Mouse (Mus musculus): ENCODE data around the gene Bcas3.

Bcas3 gene

DNA sequence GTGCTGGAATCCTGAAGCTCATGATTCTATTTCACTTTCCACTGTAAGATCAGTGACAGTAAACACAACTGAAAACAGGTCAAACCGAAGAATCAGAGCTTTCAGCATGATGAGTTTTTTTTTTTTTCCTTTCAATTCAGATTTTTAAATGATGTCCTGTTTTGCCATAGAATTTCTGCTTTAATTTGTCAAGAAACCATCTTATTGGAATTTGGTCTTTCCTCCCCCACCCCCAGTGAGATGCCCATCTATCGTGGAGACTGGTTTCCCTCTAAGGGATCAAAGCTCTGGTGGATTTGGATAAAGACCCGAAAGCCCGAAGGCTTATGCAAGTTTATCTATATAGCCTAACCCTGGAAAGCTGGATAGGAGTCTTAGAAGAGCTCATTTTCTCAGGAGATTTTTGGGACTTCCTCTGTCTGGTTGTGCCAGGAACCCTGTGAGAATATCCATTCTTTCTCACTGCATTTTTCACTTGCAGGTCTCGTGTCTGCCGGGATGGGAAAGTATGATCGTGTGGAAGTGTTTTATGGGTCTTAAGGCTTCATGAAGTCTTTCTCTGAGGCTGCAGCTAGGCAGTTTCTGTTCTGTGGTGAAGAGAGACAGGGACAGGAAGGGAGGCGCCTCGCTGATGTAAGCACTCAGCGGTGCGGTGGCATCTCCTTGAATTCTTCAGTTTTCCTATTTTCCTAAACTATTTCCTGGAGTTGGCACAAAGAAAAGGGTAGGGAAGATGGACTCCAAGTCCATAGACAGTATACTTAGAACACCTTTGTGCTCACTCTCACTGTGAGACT is 173.2 kb downstream of the Bcas3 start:
- DNase-seq (ENCODE audit: low read depth in 1 of 2, low spot score in 2 of 2) = no peak

DNA sequence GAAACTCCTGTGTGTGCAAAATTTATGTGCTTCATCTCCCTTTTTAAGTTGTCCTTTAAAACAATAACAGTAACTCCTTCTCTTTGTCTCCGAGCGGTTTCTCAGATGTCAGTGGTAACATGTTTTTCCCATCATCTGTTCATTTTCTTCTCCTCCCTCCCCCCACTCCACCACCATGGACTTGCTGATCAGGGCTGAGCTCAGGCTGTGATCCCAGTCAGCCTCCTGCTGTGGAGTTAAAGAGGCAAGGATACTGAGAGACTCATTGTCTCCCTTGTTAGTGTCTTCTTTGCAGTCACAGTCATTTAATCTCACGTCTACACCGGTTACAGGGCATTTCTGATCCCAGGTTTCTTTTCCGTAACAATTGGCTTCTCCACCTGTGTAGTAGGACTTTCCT is 174.3 kb downstream of the Bcas3 start:
- no peak for DNase-seq (ENCODE audit: low read depth in 1 of 2, low spot score in 2 of 2)

DNA sequence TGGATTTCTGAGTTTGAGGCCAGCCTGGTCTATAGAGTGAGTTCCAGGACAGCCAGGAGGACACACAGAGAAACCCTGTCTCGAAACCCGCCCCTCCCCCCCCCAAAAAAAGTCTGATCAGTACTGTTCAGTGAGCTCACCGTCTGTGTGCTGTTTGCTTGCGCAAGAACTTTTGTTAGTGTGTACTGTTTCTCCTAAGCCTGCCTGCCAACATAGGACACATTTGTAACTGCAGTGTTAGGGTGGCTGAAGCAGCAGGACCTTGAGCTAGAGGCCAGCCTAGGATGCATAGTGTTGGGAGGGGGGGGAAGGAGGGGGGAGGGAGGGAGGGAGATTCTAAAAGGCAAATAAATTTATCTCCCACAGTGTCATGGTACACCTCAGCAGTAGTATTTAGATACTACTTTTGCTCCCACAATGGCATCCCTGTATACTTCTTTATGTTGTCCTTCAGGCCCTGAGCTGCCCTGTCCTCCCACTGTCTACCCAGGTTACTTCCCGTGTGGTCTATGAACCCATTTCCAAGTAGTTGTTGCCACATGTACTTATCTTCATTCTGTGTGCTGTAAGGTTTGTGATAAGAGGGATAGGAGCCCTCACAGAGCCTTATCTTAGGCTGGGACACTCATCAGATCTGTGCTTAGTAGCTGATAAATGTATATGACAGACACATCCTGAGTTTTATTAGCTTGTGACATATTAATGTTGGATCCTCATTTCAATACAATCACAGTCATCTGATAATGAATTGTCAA is 176.7 kb downstream of the Bcas3 start:
- DNase-seq (ENCODE audit: low read depth in 1 of 2, low spot score in 2 of 2) = no peak

DNA sequence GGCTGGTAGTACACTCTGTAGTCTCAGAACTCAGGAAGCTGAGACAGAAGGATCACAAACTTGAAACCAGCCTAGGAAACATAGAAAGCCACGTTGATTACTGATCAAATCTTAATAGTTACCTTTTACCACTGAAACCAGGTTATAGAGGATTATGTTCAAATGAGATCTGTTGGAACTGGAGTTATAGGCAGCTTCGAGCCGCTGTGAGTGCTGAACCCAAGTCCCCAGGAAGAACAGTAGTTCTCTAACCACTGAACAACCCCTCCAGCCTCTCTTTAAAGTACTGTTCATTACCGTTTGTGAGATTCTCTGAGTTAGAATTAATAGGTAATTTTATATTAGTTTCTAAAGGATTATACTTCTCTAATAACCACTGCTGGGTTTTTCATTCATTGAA is 188.0 kb downstream of the Bcas3 start:
- DNase-seq (ENCODE audit: low read depth in 1 of 2, low spot score in 2 of 2) = no peak

DNA sequence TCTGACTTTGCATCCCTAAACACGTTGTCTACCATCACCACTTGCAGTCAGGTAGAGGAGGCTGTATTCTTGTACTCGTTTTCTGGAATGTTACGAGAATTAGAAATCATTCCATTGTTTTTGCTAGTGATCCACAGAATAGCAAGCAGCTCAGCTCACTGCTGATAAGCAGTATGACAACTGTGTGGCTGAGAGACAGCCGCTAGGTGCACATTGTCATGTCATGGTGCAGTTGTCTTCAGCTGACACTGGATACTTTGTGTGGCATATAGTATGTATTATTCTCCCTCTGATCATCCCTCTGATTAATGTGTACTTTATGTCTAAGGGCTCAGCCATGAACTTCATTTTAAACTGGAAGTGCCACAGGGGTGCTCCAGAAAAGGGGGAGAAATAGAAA is 190.3 kb downstream of the Bcas3 start:
- no peak for DNase-seq (ENCODE audit: low read depth in 1 of 2, low spot score in 2 of 2)

DNA sequence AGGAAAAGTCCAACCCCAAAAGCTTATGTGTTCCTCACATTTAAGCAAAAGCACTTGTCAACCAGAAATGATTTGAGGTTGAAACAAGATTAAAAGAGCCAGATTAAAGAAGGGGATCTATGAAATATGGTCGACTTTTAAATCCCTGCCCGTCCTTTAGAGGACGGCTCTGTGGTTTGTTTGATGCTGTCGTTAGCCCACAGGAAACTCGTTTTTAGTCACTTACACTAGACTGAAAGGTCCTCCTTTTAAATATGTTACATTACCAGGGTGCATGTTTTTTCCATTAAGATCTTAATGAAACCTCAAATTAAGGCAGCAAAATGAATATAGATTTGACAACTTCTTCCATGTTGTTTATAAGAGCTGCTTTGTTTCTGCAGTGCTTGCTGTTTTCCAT is 192.6 kb downstream of the Bcas3 start:
- no peak for DNase-seq (ENCODE audit: low read depth in 1 of 2, low spot score in 2 of 2)

DNA sequence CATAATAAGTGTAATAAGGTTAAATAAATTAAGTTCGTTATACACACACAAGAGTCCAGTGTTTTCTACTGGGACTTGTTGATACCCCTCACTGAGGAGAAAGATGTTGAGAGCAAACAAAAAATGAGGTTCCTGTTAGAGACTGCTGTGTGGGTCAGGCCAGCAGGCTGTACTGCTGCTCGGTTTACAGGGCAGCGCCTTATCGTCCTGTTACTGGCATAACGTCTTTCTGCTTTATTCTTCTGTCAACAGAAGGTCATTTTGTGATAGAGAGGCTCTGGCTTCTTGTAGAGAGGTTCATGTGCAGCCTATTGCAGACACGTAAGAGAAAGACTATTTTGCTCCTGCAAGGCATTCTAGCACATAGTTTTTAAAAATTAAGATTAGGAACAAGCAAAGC is 195.0 kb downstream of the Bcas3 start:
- DNase-seq (ENCODE audit: low read depth in 1 of 2, low spot score in 2 of 2) = no peak

DNA sequence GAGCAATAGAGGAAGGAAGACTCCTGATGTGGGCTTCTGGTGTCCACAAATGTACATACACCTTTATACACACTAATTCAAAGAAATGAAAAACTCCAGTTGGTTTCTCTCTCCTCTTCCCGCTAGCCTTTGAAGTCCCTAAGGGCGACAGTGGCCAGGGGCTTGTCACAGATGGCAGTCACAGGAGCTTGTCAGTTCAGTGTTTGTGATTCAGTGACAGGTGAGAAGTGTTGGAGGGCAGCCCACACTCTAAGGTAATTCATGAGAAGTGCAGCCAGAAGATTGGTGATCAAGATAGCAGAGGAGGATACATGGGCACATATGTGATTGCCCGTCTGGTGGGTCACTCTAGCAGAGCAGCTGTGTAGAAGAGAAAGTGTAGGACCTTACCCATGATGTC is 196.7 kb downstream of the Bcas3 start:
- no peak for DNase-seq (ENCODE audit: low read depth in 1 of 2, low spot score in 2 of 2)

DNA sequence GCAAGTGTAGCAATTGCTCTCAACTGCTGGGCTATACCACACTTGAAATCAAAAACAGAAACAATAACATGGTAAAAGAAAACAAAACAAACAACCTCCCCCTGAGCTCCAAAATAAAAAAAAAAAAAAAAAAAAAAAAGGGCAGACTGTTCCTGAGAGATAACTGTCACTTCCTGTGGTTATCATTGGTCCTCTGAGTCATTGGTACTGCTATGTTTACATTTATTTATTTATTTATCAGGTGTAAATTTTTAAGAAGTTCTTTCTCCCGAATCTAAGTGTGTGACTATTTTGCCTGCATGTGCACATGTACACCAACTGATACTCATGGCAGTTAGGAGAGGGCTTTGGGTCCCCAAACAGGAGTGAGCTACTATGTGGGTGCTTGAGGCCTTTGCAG is 202.1 kb downstream of the Bcas3 start:
- no peak for DNase-seq (ENCODE audit: low read depth in 1 of 2, low spot score in 2 of 2)

DNA sequence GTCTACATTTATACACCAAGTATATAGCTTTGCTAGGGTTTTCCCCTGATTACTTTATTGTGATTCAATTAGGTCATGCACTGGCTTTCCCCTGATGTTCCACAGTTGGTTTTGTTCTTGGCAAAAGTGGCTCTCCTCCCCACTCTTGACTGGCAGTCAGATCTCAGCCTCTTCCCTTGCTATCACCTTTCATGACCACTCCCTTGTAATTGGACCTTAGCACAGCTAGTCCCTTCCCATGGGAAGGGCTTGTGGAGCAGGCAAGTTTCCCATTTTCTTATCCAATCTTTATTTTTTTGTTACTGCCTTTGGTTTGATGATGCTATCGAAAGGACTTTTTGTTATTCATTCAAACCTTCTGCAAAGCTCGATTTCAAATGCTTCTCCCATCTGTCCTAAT is 202.8 kb downstream of the Bcas3 start:
- no peak for DNase-seq (ENCODE audit: low read depth in 1 of 2, low spot score in 2 of 2)

DNA sequence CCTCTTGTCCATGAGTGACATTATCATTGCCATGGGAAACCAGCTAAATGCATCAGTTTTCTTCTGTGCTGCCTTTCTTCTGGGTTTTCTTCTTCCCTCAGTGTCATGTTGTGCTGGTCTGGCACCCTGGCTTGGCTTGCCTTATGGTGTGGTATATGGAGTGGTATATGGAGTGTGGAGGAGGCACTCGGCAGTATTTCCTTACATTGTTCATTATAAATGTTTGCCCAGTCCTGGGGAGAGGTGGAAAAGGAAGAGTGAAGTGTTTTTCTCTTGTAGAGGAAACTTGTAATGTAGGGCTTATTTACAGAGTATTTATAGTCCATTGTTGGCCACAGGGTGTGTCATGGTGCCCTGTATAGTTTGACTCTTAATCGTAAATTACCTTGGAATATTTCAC is 212.1 kb downstream of the Bcas3 start:
- no peak for DNase-seq (ENCODE audit: low read depth in 1 of 2, low spot score in 2 of 2)

DNA sequence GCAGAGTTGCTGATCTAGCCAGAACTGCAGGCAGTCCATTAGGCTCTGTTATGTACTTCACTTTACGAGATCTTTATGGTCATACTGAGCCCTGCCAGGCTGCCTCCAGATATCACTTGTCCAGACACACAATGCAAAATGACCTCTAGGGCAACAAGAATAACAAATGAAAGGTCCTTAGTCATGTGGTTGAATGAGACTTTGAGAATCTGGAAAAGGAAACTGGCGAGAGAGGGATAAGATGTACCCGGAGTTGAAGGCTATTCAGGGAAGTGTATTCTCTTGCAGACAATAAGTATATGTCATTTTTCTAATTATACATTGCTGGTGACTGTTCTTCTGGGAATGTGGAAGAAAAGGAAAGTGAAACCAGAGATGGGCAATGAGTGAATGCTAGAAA is 218.1 kb downstream of the Bcas3 start:
- no peak for DNase-seq (ENCODE audit: low read depth in 1 of 2, low spot score in 2 of 2)

DNA sequence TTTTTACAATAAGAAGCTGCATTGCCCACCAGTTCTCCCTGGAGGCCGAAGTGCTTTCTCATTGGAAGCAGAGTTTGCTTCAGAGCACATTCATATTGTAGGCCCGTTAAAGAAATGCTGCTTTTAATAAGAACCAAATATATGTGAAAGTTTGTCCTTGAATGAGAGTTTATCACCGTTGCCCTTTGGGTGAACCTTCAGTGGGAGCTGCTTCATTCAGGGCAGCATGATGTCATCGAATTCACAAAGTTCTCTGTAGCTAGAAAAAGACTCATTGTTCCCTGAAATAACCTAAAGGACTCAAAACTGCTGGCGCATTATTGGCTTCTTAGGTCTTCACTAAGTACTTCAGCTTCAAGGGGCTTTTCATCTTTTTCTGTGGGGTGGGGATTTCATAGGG is 219.0 kb downstream of the Bcas3 start:
- no peak for DNase-seq (ENCODE audit: low read depth in 1 of 2, low spot score in 2 of 2)

DNA sequence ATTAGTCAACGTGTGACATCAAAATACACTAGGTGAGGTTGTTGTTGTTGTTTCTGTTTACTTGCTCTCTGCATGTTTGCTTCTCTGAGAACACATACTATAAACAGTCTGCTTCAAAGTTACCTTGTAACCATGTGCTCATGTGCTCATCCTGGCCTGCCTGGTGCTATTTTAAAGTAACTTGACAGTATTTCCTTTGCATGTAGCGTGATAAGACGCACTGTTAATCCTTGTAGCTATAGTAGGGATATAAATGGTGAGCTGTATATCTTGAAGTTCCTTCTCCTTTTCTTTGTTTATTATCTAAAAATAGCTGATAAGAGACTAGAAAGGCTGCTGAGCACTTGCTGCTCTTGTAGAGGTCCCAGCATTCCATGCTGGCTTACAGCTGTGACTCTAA is 219.6 kb downstream of the Bcas3 start:
- DNase-seq (ENCODE audit: low read depth in 1 of 2, low spot score in 2 of 2) = no peak

DNA sequence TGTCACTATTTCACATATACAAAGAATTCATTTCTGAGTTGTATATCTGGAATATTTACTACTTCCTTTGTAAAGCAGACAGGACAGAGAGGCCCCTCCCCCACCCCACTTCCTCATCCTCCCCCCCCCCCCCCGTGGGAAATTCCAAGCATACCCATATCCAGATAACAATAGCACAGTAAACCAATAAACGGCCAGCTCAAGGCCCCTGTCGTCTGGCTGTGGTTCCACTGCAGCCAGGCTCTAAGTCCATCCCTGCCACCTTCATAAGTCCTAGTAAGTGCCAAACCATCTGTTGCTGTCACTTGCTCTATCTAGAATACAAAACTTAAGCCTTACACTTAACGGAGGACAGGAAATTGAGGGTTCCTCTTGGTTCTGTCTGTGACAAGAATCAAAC is 221.5 kb downstream of the Bcas3 start:
- no peak for DNase-seq (ENCODE audit: low read depth in 1 of 2, low spot score in 2 of 2)

DNA sequence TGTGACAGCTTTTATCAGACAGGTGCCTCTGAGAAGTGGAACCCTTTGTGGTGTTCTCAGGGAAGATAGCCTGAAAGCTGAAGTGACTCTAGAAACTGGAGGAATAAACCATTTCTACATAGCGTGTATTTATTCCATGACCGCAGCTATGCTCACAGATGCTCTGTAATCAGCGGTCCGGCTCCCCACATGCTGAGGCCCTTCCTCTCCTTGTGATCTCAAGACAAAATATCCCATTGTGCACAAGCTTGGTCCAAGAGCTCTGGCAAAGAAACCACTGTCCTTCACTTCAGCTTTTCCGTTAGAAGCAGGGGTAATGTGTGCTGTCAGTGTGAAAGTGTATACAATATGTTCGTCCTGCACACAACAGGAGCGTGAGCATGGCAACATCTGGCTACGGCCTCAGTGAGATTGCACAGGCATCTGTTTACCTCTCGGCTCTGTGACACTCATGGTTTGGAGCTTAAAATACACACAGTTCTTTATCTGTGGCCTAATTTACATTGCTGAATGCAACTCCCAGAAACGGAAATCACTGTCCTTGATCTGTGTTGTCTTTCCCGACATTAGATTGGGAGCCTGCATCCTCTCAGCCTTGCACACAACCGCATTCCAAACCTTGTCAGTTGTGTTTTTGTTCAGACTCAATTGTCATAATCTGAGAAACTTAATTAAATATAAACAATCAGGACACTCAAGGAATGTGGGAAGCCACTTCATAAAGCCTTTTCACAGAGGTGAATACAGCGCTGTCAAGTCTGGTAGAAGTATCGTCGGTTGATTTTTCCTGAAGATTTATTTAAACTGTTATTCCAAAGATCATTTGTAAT is 225.1 kb downstream of the Bcas3 start:
- DNase-seq (ENCODE audit: low read depth in 1 of 2, low spot score in 2 of 2) = no peak

DNA sequence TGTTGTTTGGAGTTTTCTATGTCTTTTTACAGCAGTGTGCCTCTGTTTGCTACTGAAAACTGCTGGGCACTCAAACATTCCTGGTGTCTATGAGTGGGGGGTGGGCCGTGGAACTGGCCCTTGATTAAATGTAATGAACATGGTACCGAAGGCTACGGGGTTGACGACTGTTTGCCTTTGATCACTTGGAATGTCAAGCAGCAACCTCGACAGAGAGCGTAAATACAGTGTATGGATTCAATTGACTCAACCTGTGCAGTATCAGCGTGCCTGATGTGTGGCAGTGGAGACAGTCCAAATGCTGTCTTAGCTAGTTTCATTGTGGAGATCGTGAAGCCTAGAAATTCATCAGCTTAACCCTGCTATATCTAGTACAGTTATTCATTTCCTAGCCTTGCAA is 231.1 kb downstream of the Bcas3 start:
- DNase-seq (ENCODE audit: low read depth in 1 of 2, low spot score in 2 of 2) = no peak

DNA sequence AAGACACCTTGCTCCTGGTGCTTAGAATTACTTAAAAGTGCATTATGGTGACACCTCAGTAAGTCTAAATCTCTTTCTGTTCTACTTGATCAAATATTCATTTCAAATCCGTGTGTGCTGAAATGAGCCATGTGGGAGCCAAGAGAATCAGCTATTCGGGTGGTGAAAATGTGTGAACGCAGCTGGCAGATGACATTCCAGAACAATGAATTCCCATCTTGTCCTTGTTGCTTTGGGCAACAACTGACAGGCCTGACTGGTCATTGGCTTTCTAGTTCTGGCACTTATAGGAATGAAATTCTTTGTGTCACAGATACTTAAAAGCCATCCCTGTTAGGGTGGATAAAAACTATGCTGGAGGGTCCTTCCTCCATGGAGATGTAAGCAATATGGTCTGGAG is 240.7 kb downstream of the Bcas3 start:
- DNase-seq (ENCODE audit: low read depth in 1 of 2, low spot score in 2 of 2) = no peak

DNA sequence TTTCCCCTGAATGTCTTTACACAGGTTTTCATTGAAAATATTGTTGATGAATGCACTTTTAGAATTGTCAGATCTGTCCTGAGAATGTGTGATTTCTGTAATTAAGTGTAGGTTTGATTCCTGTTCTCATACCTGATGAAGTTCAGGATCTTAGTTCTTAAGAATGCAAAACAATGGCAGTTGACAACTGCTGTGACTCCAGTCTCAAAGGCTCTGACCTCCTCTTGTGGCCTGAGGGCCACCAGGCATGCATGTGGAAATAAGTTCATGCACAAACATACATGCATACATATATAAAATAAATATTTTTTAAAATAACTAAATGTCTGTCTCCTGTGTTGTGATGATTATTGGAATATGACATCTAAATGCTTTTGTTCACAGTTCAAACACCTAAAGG is 246.3 kb downstream of the Bcas3 start:
- DNase-seq (ENCODE audit: low read depth in 1 of 2, low spot score in 2 of 2) = no peak

DNA sequence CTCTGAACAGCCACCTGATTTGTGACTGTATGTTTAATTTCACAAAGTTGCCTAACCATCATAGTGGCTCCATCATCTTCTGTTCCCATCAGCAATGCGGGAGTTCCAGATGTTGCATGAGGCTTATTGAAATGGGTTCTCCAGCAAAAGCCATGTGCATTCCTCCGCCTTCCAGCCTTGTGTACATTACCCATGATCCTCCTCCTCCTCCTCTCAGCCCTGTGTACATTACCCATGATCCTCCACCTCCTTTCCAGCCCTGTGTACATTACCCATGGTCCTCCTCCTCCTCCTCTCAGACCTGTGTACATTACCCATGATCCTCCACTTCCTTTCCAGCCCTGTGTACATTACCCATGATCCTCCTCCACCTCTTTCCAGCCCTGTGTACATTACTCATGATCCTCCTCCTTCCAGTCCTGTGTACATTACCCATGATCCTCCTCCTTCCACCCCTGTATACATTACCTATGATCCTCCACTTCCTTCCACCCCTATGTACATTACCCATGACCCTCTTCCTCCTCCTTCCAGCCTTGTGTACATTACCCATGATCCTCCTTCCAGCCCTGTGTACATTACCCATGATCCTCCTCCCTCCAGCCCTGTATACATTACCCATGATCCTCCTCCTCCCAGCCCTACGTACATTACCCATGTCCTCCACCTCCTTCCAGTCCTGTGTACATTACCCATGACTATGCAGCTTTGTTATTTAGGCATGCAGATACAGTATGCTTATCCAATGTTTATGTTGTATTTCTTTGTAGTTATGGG is 250.8 kb downstream of the Bcas3 start:
- DNase-seq (ENCODE audit: low read depth in 1 of 2, low spot score in 2 of 2) = no peak

DNA sequence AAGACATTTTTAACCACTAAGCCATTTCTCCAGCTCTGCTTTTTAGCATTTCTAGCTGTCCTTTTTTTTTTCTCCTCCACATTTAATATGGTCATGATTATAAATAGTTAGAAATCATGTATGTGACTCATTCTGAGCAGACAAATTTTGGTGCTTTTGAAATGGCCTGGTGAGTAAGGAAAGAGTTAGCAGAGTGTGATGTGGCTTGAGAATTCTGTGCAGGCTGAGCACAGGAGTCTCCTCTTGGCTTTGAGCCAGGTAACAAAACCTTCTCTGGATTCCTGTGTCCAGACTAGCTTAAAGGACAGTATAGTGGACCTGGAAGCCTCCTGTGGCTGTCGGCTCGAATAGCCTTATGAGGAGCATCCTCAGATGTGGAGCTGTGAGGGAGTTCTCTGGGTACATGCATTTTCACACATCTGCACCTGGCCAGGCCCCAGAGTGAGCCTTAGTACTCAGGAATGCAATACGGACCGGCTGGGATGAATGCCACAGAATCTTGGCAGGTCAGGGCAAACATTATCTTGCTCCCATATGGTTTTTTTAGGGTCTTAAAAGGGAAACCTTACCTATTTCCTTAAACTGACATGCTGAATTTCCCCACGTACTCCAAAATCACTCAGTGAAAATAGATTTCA is 256.5 kb downstream of the Bcas3 start:
- no peak for DNase-seq (ENCODE audit: low read depth in 1 of 2, low spot score in 2 of 2)
